Mouse (Mus musculus): Measurements from ENCODE around the gene Reep3.

The Reep3 gene

GRCm38 (mm10) chr10:66969581-66969980 lies 127.2 kb downstream of the Reep3 start:
- DNase-seq (ENCODE audit: low spot score), result no peak

GRCm38 (mm10) chr10:66969081-66969480 lies 127.7 kb downstream of the Reep3 start:
- no peak for DNase-seq (ENCODE audit: low spot score)

GRCm38 (mm10) chr10:66968541-66968940 lies 128.2 kb downstream of the Reep3 start:
- DNase-seq (ENCODE audit: low spot score), result no peak

GRCm38 (mm10) chr10:66966391-66967109 lies 130.2 kb downstream of the Reep3 start:
- DNase-seq (ENCODE audit: low spot score), result no peak

DNA sequence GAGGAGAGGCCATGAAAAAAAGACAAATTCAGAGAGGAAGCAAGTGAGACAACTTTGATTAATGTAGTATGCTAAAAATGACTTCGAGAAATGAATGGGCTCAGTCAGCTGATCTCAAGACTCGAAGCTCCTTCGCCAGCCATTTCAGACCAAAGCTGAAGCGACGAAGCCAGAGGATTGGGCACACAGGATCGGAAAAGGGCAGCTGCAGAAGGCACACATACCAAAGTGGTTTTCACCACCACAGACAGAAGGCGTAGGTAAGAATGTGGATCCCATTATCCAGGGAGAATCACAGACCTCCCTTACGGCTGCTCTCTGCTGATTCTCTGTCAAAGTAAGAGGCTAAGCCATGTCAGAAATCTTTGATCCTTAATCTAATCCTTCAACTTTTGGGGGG lies 136.6 kb downstream of the Reep3 start:
- no peak for DNase-seq (ENCODE audit: low spot score)
